Mouse (Mus musculus) adrenal gland, postnatal 10 days (tissue): ENCODE data around the gene Wdr18. TPM values are rescaled to one million over a fixed set of nuclear protein-coding genes. Genes with fewer than 3 reads are reported as not detected.

Source experiments
- DNase-seq: peaks from one replicate; pipeline ENCODE4 v3.0.0; 2021; ENCODE audit warnings: mixed read lengths
- total RNA-seq, 2 experiments: library from RNA; stranded (reverse); gene quantifications; 2 replicates each; pipeline ENCODE4 v1.2.3; 2021

Wdr18 gene
- total RNA-seq, 2 experiments from 2014 or later: 32.4 to 34.9 TPM

GRCm38 (mm10) chr10:79927324-79928029 lies 32.5 kb upstream of the Wdr18 start:
- peak; percentile 70 for DNase-seq

GRCm38 (mm10) chr10:79928030-79928694 lies 31.8 kb upstream of the Wdr18 start:
- peak; percentile 71 for DNase-seq

- no peak for DNase-seq
These were observed 30.8 kb upstream of the Wdr18 start for GRCm38 (mm10) chr10:79928907-79929701.

- DNase-seq: peak; percentile 36
These were observed 29.8 kb upstream of the Wdr18 start for GRCm38 (mm10) chr10:79929967-79930825.

- DNase-seq: no peak
These were observed 29.1 kb upstream of the Wdr18 start for GRCm38 (mm10) chr10:79930826-79931186.

- no peak for DNase-seq
These were observed 28.2 kb upstream of the Wdr18 start for GRCm38 (mm10) chr10:79931797-79932196.

- peak; percentile 63 for DNase-seq
These were observed 27.2 kb upstream of the Wdr18 start for GRCm38 (mm10) chr10:79932736-79933135.

GRCm38 (mm10) chr10:79933145-79933679 lies 26.7 kb upstream of the Wdr18 start:
- DNase-seq: peak; percentile 50

- DNase-seq: no peak
These were observed 26.1 kb upstream of the Wdr18 start for GRCm38 (mm10) chr10:79933861-79934260.

GRCm38 (mm10) chr10:79934272-79934721 lies 25.7 kb upstream of the Wdr18 start:
- DNase-seq: peak; percentile 87

GRCm38 (mm10) chr10:79934794-79935569 lies 25.0 kb upstream of the Wdr18 start:
- DNase-seq: no peak

GRCm38 (mm10) chr10:79936284-79936910 lies 23.6 kb upstream of the Wdr18 start:
- peak; percentile 41 for DNase-seq

GRCm38 (mm10) chr10:79936911-79937441 lies 23.0 kb upstream of the Wdr18 start:
- DNase-seq: peak; percentile 94

- DNase-seq: no peak
These were observed 22.0 kb upstream of the Wdr18 start for GRCm38 (mm10) chr10:79937775-79938526.

GRCm38 (mm10) chr10:79940749-79941148 lies 19.2 kb upstream of the Wdr18 start:
- no peak for DNase-seq

GRCm38 (mm10) chr10:79942988-79943387 lies 17.0 kb upstream of the Wdr18 start:
- DNase-seq: no peak

- DNase-seq: no peak
These were observed 16.5 kb upstream of the Wdr18 start for GRCm38 (mm10) chr10:79943471-79943901.

- no peak for DNase-seq
These were observed 14.3 kb upstream of the Wdr18 start for GRCm38 (mm10) chr10:79945507-79946234.
